Mouse (Mus musculus) effector memory CD4-positive, alpha-beta T cell, adult 5 months (primary cell): ENCODE results near the gene Haus8. TPM values are rescaled to one million over a fixed set of nuclear protein-coding genes. Genes with fewer than 3 reads are reported as not detected.

Experiments used
- polyA plus RNA-seq: library from polyadenylated mRNA; unstranded; fragments of 100-300 nt; shearing (Covaris generic); gene quantifications from one replicate; pipeline ENCODE4 v1.2.1, GENCODE M21; 2017

Gene Haus8
- polyA plus RNA-seq = 16.4 TPM

GRCm38 (mm10) chr8:71272286-71273150, at the start of gene Haus8, which contains the start of gene Myo9b:
Gene Haus8 (minus strand): TSS chr8:71272934.
Gene Myo9b (plus strand): TSS chr8:71272714.

Other genes starting within 250 kb of the Haus8 start
- gene Myo9b, start 220 bp downstream of the Haus8 start, polyA plus RNA-seq = 70.3 TPM
- 205 TPM for gene Use1, start 93.9 kb upstream of the Haus8 start, polyA plus RNA-seq
- gene Ocel1, start 98.4 kb upstream of the Haus8 start, polyA plus RNA-seq = 20.8 TPM
- gene Nr2f6, start 109.0 kb upstream of the Haus8 start, polyA plus RNA-seq = 7.0 TPM
- gene Ushbp1, start 122.9 kb upstream of the Haus8 start, polyA plus RNA-seq = 0.09 TPM
- gene Babam1, start 123.9 kb upstream of the Haus8 start, polyA plus RNA-seq = 70.4 TPM
- gene Ankle1, start 133.1 kb upstream of the Haus8 start, polyA plus RNA-seq = 0.52 TPM
- gene Abhd8, start 190.7 kb upstream of the Haus8 start, polyA plus RNA-seq = 103 TPM
- 23.3 TPM for gene Mrpl34, start 192.0 kb upstream of the Haus8 start, polyA plus RNA-seq
- gene Dda1, start 196.3 kb upstream of the Haus8 start, polyA plus RNA-seq = 138 TPM
- gene Ano8, start 213.0 kb upstream of the Haus8 start, polyA plus RNA-seq = 15.7 TPM
- 4.0 TPM for gene Gtpbp3, start 215.2 kb upstream of the Haus8 start, polyA plus RNA-seq
- gene Plvap, start 238.8 kb upstream of the Haus8 start, polyA plus RNA-seq = not detected